15 mouse cellular contexts compared by ENCODE assay signal in the genomic region with DNA sequence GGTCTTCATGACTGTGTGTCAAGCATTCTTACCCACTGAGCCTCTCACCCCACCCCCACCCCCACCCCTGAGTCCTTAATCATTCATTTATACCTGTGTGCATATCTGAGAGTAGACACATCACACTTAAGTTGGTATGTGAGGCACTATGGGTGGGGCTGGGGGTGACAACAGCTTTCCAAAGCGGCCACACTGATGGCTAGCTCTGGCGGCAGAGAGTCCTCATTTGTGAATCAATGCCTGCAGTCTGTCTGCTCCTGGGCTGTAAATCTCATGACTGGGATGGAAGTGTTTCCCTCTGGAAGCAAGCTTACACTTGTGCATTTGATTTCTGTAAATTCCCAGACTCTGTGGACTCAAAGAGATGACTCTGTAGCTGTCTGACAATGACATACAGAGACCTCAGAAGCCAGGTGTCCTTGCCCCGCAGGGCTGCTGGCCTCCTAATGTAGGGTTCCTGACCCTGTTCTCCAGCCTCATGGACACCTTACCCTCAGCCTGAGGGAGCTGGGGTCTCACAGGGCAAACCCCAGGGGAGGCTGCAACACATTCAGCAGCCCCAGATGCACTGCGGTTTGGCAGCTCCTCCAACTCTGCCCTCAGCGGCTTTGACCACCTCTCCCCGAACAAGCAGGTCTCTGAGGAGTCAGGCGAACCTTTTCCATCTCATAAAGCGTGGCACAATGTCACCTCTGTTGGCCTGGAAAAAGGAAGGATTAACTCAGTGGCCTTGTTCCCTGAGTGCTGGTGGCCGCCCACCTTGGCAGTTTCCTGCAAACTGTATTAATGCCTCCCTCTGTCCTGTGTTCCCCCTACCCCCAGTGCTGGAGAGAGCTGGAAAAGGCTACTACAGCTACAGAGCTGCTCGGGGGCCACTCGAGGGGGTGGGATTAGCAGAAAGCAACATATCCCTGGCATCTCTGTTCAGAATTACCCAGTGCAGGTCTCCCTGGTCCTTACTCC.
DNase-seq lines count a peak whose midpoint lies in the region; ATAC-seq and TF ChIP-seq lines count a peak whose summit lies in the region.
"Had no signal": no experiment of that assay in that cellular context is flagged by ENCODE, and none has a peak within 500 bp of the region (broad histone marks: within the 10 kb centered on the region; RNA-seq: fewer than 3 reads in every experiment).

No protein-coding gene starts in this region.

- H3K4me3 ChIP-seq in kidney, embryonic 15.5 days (replicated peaks): no peak overlapping the region
- H3K4me3 ChIP-seq in embryonic facial prominence, embryonic 15.5 days (replicated peaks): no peak overlapping the region
- no peak overlapping the region for H3K4me3 ChIP-seq in midbrain, postnatal 0 days (ENCODE audit: low read depth, low read length)
- H3K4me3 ChIP-seq: gastrocnemius, adult 2 months; heart, embryonic 10.5 days; liver, embryonic 12.5 days had no signal

- H3K9ac ChIP-seq in kidney, embryonic 15.5 days: no peak overlapping the region
- no peak overlapping the region for H3K9ac ChIP-seq in embryonic facial prominence, embryonic 15.5 days
- H3K9ac ChIP-seq in midbrain, postnatal 0 days (replicated peaks; ENCODE audit: low read length, poor library complexity, severe bottlenecking): no peak overlapping the region
- H3K9ac ChIP-seq: liver, embryonic 12.5 days had no signal

- no peak overlapping the region for H3K4me2 ChIP-seq in kidney, embryonic 15.5 days
- H3K4me2 ChIP-seq in embryonic facial prominence, embryonic 15.5 days (replicated peaks): no peak overlapping the region
- H3K4me2 ChIP-seq in midbrain, postnatal 0 days (ENCODE audit: low read depth, low read length, poor library complexity, severe bottlenecking): no peak overlapping the region
- H3K4me2 ChIP-seq: liver, embryonic 12.5 days had no signal

- DNase-seq in kidney, postnatal 4 days: no peak
- peak; percentile 18 for DNase-seq in Muller cell, postnatal 12 days (ENCODE audit: inconsistent ontology term)
- DNase-seq in midbrain, postnatal 0 days (ENCODE audit: low spot score): peak; percentile 4
- no peak for DNase-seq in spleen, postnatal 14 days (ENCODE audit: low spot score in 2 of 2)
- DNase-seq: cerebellum, adult 9-11 months; gastrocnemius, adult 2 months; kidney, adult 2 months; lung, postnatal 14 days; retina, postnatal 1 day; thymus, postnatal 14 days had no signal

- 36% methylated on average over 11 of the region's 11 CpGs for WGBS in kidney, embryonic 15.5 days
- 45% methylated on average over 11 of the region's 11 CpGs for WGBS in embryonic facial prominence, embryonic 15.5 days
- WGBS in midbrain, postnatal 0 days: 43% methylated on average over 11 of the region's 11 CpGs

- H3K4me1 ChIP-seq in kidney, embryonic 15.5 days: peaks cover 12% of the 10 kb centered on the region
- H3K4me1 ChIP-seq in embryonic facial prominence, embryonic 15.5 days: peaks cover 7% of the 10 kb centered on the region; the same call in 1 of the 2 replicates
- H3K4me1 ChIP-seq in midbrain, postnatal 0 days (ENCODE audit: insufficient read depth, low read length): no peaks in the 10 kb centered on the region
- H3K4me1 ChIP-seq: liver, embryonic 12.5 days had no signal

- no peak for ATAC-seq in kidney, embryonic 15.5 days (replicated peaks; ENCODE audit: low FRiP score)
- peak; percentile 56 for ATAC-seq in embryonic facial prominence, embryonic 15.5 days (ENCODE audit: insufficient number of reproducible peaks, low FRiP score, low TSS enrichment, low read depth)
- peak; percentile 16; the same call in 1 of the 2 replicates for ATAC-seq in midbrain, postnatal 0 days (ENCODE audit: low FRiP score)
- ATAC-seq in megakaryocyte, adult 5-6 weeks (ENCODE audit: poor library complexity, severe bottlenecking): no peak
- ATAC-seq: liver, embryonic 12.5 days had no signal

- 0 out of 2 replicates have a peak overlapping the region, but pooled peaks have one; percentile 13 for H3K27ac ChIP-seq in kidney, embryonic 15.5 days
- H3K27ac ChIP-seq in embryonic facial prominence, embryonic 15.5 days (replicated peaks): no peak overlapping the region
- H3K27ac ChIP-seq in midbrain, postnatal 0 days (ENCODE audit: low read depth, low read length): no peak overlapping the region
- H3K27ac ChIP-seq: gastrocnemius, adult 2 months; heart, embryonic 10.5 days; liver, embryonic 12.5 days had no signal

- TF ChIP-seq CTCF in midbrain, postnatal 0 days (IDR thresholded peaks at IDR 0.05): no peak

- no peaks in the 10 kb centered on the region for H3K27me3 ChIP-seq in kidney, embryonic 15.5 days
- no peaks in the 10 kb centered on the region for H3K27me3 ChIP-seq in embryonic facial prominence, embryonic 15.5 days
- no peaks in the 10 kb centered on the region for H3K27me3 ChIP-seq in midbrain, postnatal 0 days (ENCODE audit: insufficient read depth, low read length)
- H3K27me3 ChIP-seq: liver, embryonic 12.5 days had no signal

- no peaks in the 10 kb centered on the region for H3K36me3 ChIP-seq in kidney, embryonic 15.5 days
- no peaks in the 10 kb centered on the region for H3K36me3 ChIP-seq in embryonic facial prominence, embryonic 15.5 days
- no peaks in the 10 kb centered on the region for H3K36me3 ChIP-seq in midbrain, postnatal 0 days (ENCODE audit: insufficient read depth, low read length)
- H3K36me3 ChIP-seq: heart, embryonic 10.5 days; liver, embryonic 12.5 days had no signal

- no peaks in the 10 kb centered on the region for H3K9me3 ChIP-seq in kidney, embryonic 15.5 days (replicated peaks)
- no peaks in the 10 kb centered on the region for H3K9me3 ChIP-seq in embryonic facial prominence, embryonic 15.5 days (replicated peaks)
- H3K9me3 ChIP-seq in midbrain, postnatal 0 days (ENCODE audit: low read length): no peaks in the 10 kb centered on the region
- H3K9me3 ChIP-seq: heart, embryonic 10.5 days; liver, embryonic 12.5 days had no signal

Comparison
In these comparisons a context has a peak if more than half of its experiments do, and no peak if none do; other contexts are left out.
1. ATAC-seq: peak in embryonic facial prominence, embryonic 15.5 days (single experiment) and midbrain, postnatal 0 days (single experiment); none in kidney, embryonic 15.5 days (single experiment) and megakaryocyte, adult 5-6 weeks (single experiment).
2. DNase-seq: peak in Muller cell, postnatal 12 days (single experiment) and midbrain, postnatal 0 days (single experiment); none in kidney, postnatal 4 days (0 of 2) and spleen, postnatal 14 days (0 of 2).